Mouse (Mus musculus) heart, adult 18-20 months (tissue): ENCODE data around the gene Sh3bp5l. TPM values are rescaled to one million over a fixed set of nuclear protein-coding genes. Genes with fewer than 3 reads are reported as not detected.

Experiments
- DNase-seq, 2 experiments: peaks; one replicate each; pipeline ENCODE4 v3.0.0; 2021 to 2022; ENCODE audit warnings: mixed read lengths in 1 of 2
- total RNA-seq, 2 experiments: library from RNA; stranded (reverse); gene quantifications; 2 replicates each; pipeline ENCODE4 v1.2.3; 2021

Gene Sh3bp5l
- total RNA-seq, 2 experiments from 2014 or later = 27.7 to 30.0 TPM

- DNase-seq = no peak
Observed at GRCm38 (mm10) chr11:58378763-58379278, 48.3 kb downstream of the Sh3bp5l start, which contains the start of gene Lypd8. Lypd8 (plus strand) TSS chr11:58379043.

GRCm38 (mm10) chr11:58379516-58379915 lies 49.0 kb downstream of the Sh3bp5l start:
- no peak for DNase-seq

GRCm38 (mm10) chr11:58382471-58382870 lies 51.9 kb downstream of the Sh3bp5l start:
- no peak for DNase-seq

Other genes with a start within 250 kb of the Sh3bp5l start
- gene Gm12248, start 237.6 kb upstream of the Sh3bp5l start, total RNA-seq = not detected
- gene Cnot8, start 226.6 kb upstream of the Sh3bp5l start, total RNA-seq = 10 to 100 TPM; 36.3 to 37.4 TPM
- 10 to 100 TPM in 1 of 2 experiments, 1 to 10 TPM in 1; 8.7 to 10.0 TPM for gene Gemin5, start 162.2 kb upstream of the Sh3bp5l start, total RNA-seq
- gene Mrpl22, start 159.1 kb upstream of the Sh3bp5l start, total RNA-seq = 10 to 100 TPM; 51.2 to 53.4 TPM
- 10 to 100 TPM in 1 of 2 experiments, 1 to 10 TPM in 1; 9.2 to 33.3 TPM for gene Igtp, start 131.2 kb upstream of the Sh3bp5l start, total RNA-seq
- 10 to 100 TPM; 10.0 to 30.3 TPM for gene Irgm2, start 131.1 kb upstream of the Sh3bp5l start, total RNA-seq
- gene 4930438A08Rik, start 55.9 kb upstream of the Sh3bp5l start, total RNA-seq = not detected
- 1 to 10 TPM; 2.5 to 4.4 TPM for gene Zfp692, start 23.7 kb upstream of the Sh3bp5l start, total RNA-seq
- 10 to 100 TPM; 35.2 to 42.4 TPM for gene Zfp672, start 385 bp upstream of the Sh3bp5l start, total RNA-seq
- not detected for gene Lypd8, start 48.3 kb downstream of the Sh3bp5l start, total RNA-seq
- gene 1810065E05Rik, start 90.4 kb downstream of the Sh3bp5l start, total RNA-seq = not detected
- gene Gm12253, start 101.8 kb downstream of the Sh3bp5l start, total RNA-seq = not detected
- not detected for gene Lypd9, start 122.2 kb downstream of the Sh3bp5l start, total RNA-seq
- gene Olfr30, start 131.5 kb downstream of the Sh3bp5l start, total RNA-seq = not detected
- gene Olfr332, start 161.8 kb downstream of the Sh3bp5l start, total RNA-seq = not detected
- gene Olfr331, start 171.8 kb downstream of the Sh3bp5l start, total RNA-seq = not detected
- gene Olfr330, start 204.1 kb downstream of the Sh3bp5l start, total RNA-seq = not detected
- gene Olfr329-ps, start 215.7 kb downstream of the Sh3bp5l start, total RNA-seq = not detected
- gene Olfr328, start 224.9 kb downstream of the Sh3bp5l start, total RNA-seq = under 1 TPM in 1 of 2 experiments, not detected in 1; 0.10 TPM
- not detected for gene Olfr224, start 239.8 kb downstream of the Sh3bp5l start, total RNA-seq
- not detected for gene Olfr325, start 247.0 kb downstream of the Sh3bp5l start, total RNA-seq